Mouse (Mus musculus) embryonic fibroblast, embryonic 13.5 days (primary cell): ENCODE measurements around the gene Scmh1.

ENCODE experiments used
- CTCF ChIP-seq: IDR thresholded peaks from 2 replicates; pipeline ENCODE4 v1.5.1; 2011; ENCODE audit warnings: mild to moderate bottlenecking, control low read depth, low read length, moderate library complexity, borderline replicate concordance; ENCODE audit not compliant: insufficient read depth
- POLR2A ChIP-seq: IDR thresholded peaks from 2 replicates; pipeline ENCODE4 v1.6.1; 2011; ENCODE audit warnings: low read depth, mild to moderate bottlenecking, control low read depth, low read length, moderate library complexity

DNA sequence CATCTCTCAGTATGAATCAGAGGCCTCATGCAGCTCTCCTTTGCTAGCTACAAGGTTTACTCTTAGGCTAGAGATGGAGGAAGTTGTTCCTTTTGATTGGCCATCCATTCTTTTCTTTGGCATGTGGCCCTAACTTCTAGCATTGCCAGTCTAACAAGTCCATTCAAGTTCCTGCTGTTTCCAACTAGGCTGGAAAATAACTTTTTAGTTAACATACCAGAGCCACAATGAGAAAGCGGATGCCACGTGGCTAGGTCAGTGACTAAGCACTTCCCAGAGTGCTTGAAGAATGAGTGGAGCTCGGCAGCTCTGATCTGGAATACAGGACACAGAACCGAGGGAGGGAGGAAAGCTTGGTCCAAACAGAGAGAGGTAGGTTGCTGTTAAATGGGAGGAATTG, 112.3 kb downstream of the Scmh1 start:
- TF ChIP-seq POLR2A: peak; percentile 52; the same call in 1 of the 2 replicates
- TF ChIP-seq CTCF: no peak
